Mouse (Mus musculus): Measurements from ENCODE around the gene Olfr560.

Gene Olfr560

DNA sequence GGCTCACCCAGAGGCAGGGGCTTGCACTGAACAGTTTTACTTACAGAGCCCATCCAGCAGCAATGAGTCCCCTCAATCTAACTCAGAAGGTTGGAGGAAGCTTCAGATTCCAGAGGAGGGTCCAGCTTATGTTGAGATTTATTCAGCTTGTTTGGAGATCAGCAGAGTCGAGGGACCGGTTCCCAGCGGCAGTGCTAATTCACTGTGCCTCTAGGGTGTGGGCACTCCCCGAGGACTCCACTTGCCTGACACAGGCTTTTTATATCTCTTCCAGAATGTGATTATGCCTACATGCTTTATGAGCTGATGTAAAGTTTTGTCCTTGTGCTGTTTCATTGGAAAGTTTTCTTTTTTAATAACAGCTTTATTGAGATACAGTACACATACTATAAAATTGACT, at the start of gene Olfr560, which contains the start of gene Olfr78:
Gene Olfr560 (minus strand): TSS at position 101 of the 400 bp plus-strand sequence.
Gene Olfr78 (minus strand): TSS at position 206 of the 400 bp plus-strand sequence.
- DNase-seq (ENCODE audit: low spot score in 2 of 2), result no peak

DNA sequence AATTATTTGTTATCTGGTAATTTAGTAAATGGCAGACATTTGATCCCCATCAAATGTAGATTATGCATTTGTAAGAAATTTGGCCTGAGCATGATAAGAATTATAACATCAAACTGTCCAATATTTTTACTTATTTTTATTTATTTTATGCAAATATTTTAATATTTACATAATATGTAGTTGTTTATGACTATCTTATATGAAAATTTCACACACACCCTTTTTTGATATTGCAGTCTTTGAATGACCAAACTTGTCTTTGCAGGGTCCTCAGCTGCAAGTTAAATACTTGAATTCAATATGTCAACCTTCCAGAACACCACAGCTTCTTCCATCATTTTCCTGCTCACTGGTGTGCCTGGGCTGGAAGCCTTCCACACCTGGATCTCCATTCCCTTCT, 44.0 kb upstream of the Olfr560 start, which contains the start of gene Olfr564:
Gene Olfr564 (plus strand): TSS at position 301 of the 400 bp plus-strand sequence.
- no peak for DNase-seq (ENCODE audit: low spot score in 2 of 2)

DNA sequence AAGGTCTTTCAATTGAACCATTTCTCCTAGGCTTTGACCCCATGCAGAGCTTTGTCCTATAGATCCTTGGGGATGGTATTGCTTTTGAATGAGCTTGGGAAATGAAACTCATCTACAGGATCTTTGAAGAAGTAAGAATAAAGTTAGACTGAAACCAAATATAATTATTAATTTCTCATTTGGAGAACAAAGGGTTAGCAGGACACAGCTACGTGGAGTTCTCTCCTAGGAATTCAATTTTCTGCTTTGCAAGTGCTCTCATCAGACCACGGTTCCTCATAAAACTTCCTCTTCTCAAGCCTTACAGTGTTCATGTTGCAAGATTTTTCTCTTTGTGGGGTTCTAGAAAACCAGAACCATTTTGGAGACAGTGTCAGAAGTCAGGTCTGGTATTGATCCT, 11.8 kb upstream of the Olfr560 start, which contains the start of gene Olfr561:
Gene Olfr561 (plus strand): TSS at position 301 of the 400 bp plus-strand sequence.
- DNase-seq (ENCODE audit: low spot score in 2 of 2), result no peak

DNA sequence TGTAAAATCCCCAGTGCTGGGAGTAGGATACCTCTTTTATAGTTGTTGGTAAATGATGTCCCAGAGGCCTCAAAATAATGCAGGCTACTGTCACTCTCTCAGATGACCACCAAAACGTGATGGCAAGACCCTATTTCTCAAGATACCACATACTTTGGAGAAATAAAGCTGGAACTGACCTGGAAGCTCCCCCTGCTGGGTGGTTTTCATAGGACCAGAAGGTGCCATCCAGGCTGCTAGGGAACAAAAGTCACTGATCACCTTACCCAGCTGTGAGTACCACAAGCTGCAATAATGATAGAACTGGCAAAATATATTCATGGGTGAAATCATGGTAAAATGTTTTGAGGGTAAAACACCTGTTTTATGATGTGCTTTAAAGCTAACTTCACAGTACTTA, 7.1 kb downstream of the Olfr560 start:
- no peak for DNase-seq (ENCODE audit: low spot score in 2 of 2)

DNA sequence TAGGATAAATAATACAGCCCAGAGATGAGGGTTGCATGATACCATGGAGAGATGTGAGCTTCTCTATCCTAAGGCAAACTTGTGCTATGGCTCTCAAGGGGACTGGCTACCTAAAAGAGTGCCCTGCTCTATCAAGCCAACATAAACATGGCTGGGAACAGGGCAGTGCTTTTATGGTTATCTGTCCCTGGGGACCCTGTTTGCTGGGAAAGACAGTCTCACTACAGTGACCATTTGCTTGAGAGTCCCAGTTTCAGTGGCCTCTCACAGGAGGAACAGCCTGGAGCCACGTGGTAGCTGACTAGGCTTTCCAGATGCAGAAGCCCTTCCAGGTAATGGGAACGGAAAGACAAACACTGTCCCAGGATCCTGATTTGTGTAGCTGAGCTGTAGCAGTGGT, 21.5 kb downstream of the Olfr560 start:
- DNase-seq (ENCODE audit: low spot score in 2 of 2), result no peak

DNA sequence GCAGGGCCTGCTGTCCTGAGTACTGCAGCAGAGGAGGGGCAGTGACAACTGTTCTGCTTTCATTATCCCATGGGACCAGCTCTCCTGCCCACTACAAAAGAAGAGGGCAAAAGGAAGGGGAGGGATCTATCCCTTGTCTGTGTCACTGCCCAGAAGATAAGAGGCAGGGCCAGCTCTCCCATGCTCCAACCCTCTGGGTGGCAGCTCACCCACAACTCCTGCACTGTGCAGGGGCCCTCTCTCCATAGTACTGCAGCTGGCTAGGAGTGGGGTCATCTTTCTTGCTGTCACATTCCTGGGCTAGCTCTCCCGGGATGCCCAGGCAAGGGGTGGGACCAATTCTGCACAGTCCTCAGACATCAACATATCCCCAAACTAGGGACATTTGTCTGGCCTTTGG, 25.4 kb downstream of the Olfr560 start:
- DNase-seq (ENCODE audit: low spot score in 2 of 2), result no peak

DNA sequence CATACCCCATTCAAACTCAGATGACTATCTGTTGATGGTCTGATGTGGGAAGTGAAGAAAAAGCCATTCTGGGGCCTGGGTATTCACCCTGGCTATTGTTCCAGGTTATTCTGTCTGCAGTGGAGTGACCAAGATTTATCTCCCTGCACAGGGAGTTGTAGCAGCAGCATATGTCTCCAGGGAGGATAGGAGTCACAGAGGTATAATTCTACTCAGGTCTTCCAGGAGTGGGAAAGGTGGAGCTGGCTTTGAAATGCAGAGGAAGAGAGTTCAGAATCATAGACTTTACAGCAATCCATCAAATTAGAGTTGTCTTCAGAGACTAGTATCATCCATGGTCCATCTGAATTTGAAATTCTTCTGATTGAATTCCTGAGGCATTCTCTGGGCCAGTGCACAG, 31.8 kb downstream of the Olfr560 start, which contains the start of gene Olfr559:
Gene Olfr559 (minus strand): TSS at position 101 of the 400 bp plus-strand sequence.
- DNase-seq (ENCODE audit: low spot score in 2 of 2), result no peak

DNA sequence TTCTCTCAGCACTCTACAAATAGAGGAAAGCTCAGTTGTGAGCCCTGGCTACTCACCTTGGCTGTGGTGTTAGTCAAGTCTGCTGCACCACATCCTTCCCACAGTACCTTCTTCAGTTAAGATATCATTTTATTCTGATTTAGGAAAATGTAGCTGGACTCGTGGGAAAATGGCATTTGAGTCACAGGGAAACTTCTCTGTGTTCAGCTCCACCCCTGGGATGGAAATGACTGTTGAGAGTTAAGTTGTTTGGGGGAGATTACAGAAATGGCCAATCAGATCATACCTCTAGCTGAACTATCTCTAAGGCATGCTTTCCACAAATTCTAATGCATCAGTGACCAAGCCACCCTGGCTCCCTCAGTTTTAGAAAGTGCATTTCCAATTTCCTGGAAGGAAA, 40.2 kb downstream of the Olfr560 start, which contains the start of gene Olfr33:
Gene Olfr33 (minus strand): TSS at position 101 of the 400 bp plus-strand sequence.
- DNase-seq (ENCODE audit: low spot score in 2 of 2), result no peak

DNA sequence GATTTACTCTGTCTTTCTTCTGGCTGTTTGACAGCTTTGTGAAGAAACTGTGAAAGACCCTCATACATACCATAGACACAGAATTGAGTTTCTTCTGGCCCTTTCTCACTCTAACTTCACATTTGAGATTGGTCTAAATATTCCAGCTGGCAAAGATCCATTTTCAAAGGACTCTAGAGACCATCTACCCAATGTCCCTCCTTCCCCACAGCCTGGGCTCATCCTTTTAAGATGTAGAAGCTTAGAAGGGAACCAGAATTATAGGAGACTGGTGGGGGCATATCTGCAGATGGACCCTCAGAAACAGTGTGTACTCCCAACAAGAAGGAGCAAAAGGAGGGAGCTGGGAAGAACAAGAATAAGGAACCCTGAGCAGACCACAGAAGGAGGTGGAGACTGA, 57.3 kb downstream of the Olfr560 start, which contains the start of gene Olfr558:
Gene Olfr558 (plus strand): TSS at position 301 of the 400 bp plus-strand sequence.
- DNase-seq (ENCODE audit: low spot score in 2 of 2), result no peak
